Mouse (Mus musculus): ENCODE data around the gene Vrk2. TPM values are rescaled to one million over a fixed set of nuclear protein-coding genes. Genes with fewer than 3 reads are reported as not detected.

Vrk2 gene
- total RNA-seq, 1 experiment from 2014 or later, result 36.9 TPM

- ATAC-seq (ENCODE audit: extremely low read depth, insufficient number of reproducible peaks, low FRiP score, poor library complexity, severe bottlenecking), result peak; percentile 86
These were observed 8.1 kb downstream of the Vrk2 start for GRCm38 (mm10) chr11:26585409-26586366.

- no peak for ATAC-seq (ENCODE audit: extremely low read depth, insufficient number of reproducible peaks, low FRiP score, poor library complexity, severe bottlenecking)
These were observed 42.2 kb downstream of the Vrk2 start for GRCm38 (mm10) chr11:26551551-26551950.

- no peak for ATAC-seq (ENCODE audit: extremely low read depth, insufficient number of reproducible peaks, low FRiP score, poor library complexity, severe bottlenecking)
These were observed 56.0 kb downstream of the Vrk2 start for GRCm38 (mm10) chr11:26537816-26538215.

GRCm38 (mm10) chr11:26533828-26534119, 60.0 kb downstream of the Vrk2 start:
- ATAC-seq (ENCODE audit: extremely low read depth, insufficient number of reproducible peaks, low FRiP score, poor library complexity, severe bottlenecking), result no peak

- no peak for ATAC-seq (ENCODE audit: extremely low read depth, insufficient number of reproducible peaks, low FRiP score, poor library complexity, severe bottlenecking)
These were observed 60.6 kb downstream of the Vrk2 start for GRCm38 (mm10) chr11:26532994-26533827.

GRCm38 (mm10) chr11:26526861-26527260, 66.9 kb downstream of the Vrk2 start:
- no peak for ATAC-seq (ENCODE audit: extremely low read depth, insufficient number of reproducible peaks, low FRiP score, poor library complexity, severe bottlenecking)

GRCm38 (mm10) chr11:26518991-26519390, 74.8 kb downstream of the Vrk2 start:
- no peak for ATAC-seq (ENCODE audit: extremely low read depth, insufficient number of reproducible peaks, low FRiP score, poor library complexity, severe bottlenecking)

GRCm38 (mm10) chr11:26516086-26516485, 77.7 kb downstream of the Vrk2 start:
- no peak for ATAC-seq (ENCODE audit: extremely low read depth, insufficient number of reproducible peaks, low FRiP score, poor library complexity, severe bottlenecking)

- ATAC-seq (ENCODE audit: extremely low read depth, insufficient number of reproducible peaks, low FRiP score, poor library complexity, severe bottlenecking), result no peak
These were observed 80.1 kb downstream of the Vrk2 start for GRCm38 (mm10) chr11:26513683-26514082.

- no peak for ATAC-seq (ENCODE audit: extremely low read depth, insufficient number of reproducible peaks, low FRiP score, poor library complexity, severe bottlenecking)
These were observed 97.8 kb downstream of the Vrk2 start for GRCm38 (mm10) chr11:26495951-26496350.

- no peak for ATAC-seq (ENCODE audit: extremely low read depth, insufficient number of reproducible peaks, low FRiP score, poor library complexity, severe bottlenecking)
These were observed 103.9 kb downstream of the Vrk2 start for GRCm38 (mm10) chr11:26489761-26490466.

- ATAC-seq (ENCODE audit: extremely low read depth, insufficient number of reproducible peaks, low FRiP score, poor library complexity, severe bottlenecking), result no peak
These were observed 112.0 kb downstream of the Vrk2 start for GRCm38 (mm10) chr11:26481691-26482242.

- no peak for ATAC-seq (ENCODE audit: extremely low read depth, insufficient number of reproducible peaks, low FRiP score, poor library complexity, severe bottlenecking)
These were observed 116.6 kb downstream of the Vrk2 start for GRCm38 (mm10) chr11:26477037-26477739.

GRCm38 (mm10) chr11:26454081-26454480, 139.7 kb downstream of the Vrk2 start:
- no peak for ATAC-seq (ENCODE audit: extremely low read depth, insufficient number of reproducible peaks, low FRiP score, poor library complexity, severe bottlenecking)

GRCm38 (mm10) chr11:26452693-26453092, 141.1 kb downstream of the Vrk2 start:
- ATAC-seq (ENCODE audit: extremely low read depth, insufficient number of reproducible peaks, low FRiP score, poor library complexity, severe bottlenecking), result peak; percentile 86

GRCm38 (mm10) chr11:26451228-26451627, 142.6 kb downstream of the Vrk2 start:
- no peak for ATAC-seq (ENCODE audit: extremely low read depth, insufficient number of reproducible peaks, low FRiP score, poor library complexity, severe bottlenecking)

- ATAC-seq (ENCODE audit: extremely low read depth, insufficient number of reproducible peaks, low FRiP score, poor library complexity, severe bottlenecking), result no peak
These were observed 143.2 kb downstream of the Vrk2 start for GRCm38 (mm10) chr11:26450636-26451035.

- ATAC-seq (ENCODE audit: extremely low read depth, insufficient number of reproducible peaks, low FRiP score, poor library complexity, severe bottlenecking), result no peak
These were observed 144.0 kb downstream of the Vrk2 start for GRCm38 (mm10) chr11:26449789-26450188.
